Mouse (Mus musculus): Measurements from ENCODE around the gene Pqlc2. TPM values are rescaled to one million over a fixed set of nuclear protein-coding genes. Genes with fewer than 3 reads are reported as not detected.

Pqlc2 gene
- polyA plus RNA-seq, 1 experiment from 2014 or later, result 13.9 TPM

GRCm38 (mm10) chr4:139247966-139248365 lies 62.5 kb downstream of the Pqlc2 start:
- Histone ChIP-seq H3K4me2 (ENCODE audit: low read depth, low read length) (no peak overlapping the region), H3K36me3 (ENCODE audit: control insufficient read depth, insufficient read depth, low read length) (peaks cover 4% of the 10 kb centered on the region), H3K9me3 (ENCODE audit: control insufficient read depth, low read length) (no peaks in the 10 kb centered on the region), H3K9ac (ENCODE audit: low read length) (0 out of 2 replicates have a peak overlapping the region, but pooled peaks have one; percentile 5), H3K4me1 (replicated peaks; ENCODE audit: control insufficient read depth, insufficient read depth, low read length) (peaks cover 48% of the 10 kb centered on the region), H3K27me3 (ENCODE audit: control insufficient read depth, insufficient read depth, low read depth, low read length) (no peaks in the 10 kb centered on the region), H3K27ac (ENCODE audit: low read length) (peak overlapping the region; percentile 95), H3K4me3 (ENCODE audit: low read length) (no peak overlapping the region)
- no peak for ATAC-seq (ENCODE audit: low read depth)
- WGBS, result 50% methylated on average over 7 of the region's 7 CpGs

DNA sequence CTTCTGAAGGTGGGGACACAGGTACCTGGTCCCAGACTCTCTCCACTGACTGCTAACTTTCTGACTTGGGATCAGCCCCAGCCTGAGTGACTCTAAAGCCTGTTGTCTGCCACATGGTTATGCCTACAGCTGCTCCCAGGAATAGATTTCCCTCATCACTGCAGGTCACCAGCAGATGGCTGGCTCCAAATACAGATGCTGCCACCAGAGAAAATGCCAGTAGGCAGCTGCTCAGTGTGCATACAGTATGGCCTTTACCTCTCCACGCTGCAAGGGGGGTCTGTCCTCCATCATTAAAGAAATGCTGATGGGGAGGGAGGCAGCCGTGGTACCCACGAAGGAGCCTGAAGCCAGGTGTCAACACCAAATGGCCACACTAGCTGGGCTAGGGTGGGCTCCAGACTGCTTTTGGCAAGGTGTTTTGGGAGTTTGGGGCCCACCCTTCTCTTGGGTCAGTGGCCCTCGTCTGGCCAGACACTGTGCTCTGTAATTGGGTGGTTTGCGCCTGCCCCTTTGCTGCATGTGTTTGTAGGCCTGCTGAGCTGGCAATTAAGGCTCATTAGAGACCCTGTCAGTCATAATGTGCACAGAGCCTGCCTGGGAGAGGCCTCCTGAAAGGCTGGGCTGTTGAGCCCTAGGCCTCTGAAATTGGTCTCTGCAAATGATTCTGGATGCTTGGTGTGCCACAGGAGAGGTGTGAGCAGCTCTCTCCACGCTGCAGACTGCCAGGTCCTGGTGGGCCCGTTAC lies 64.2 kb downstream of the Pqlc2 start:
- H3K4me1 ChIP-seq (replicated peaks; ENCODE audit: control insufficient read depth, insufficient read depth, low read length), result peaks cover 37% of the 10 kb centered on the region
- H3K27ac ChIP-seq (ENCODE audit: low read length), result no peak overlapping the region
- H3K4me3 ChIP-seq (ENCODE audit: low read length), result no peak overlapping the region
- no peaks in the 10 kb centered on the region for H3K27me3 ChIP-seq (ENCODE audit: control insufficient read depth, insufficient read depth, low read depth, low read length)
- no peak overlapping the region for H3K9ac ChIP-seq (ENCODE audit: low read length)
- 70% methylated on average over 7 of the region's 7 CpGs for WGBS
- no peak for ATAC-seq (ENCODE audit: low read depth)
- no peak overlapping the region for H3K4me2 ChIP-seq (ENCODE audit: low read depth, low read length)
- H3K9me3 ChIP-seq (ENCODE audit: control insufficient read depth, low read length), result no peaks in the 10 kb centered on the region
- peaks cover 11% of the 10 kb centered on the region for H3K36me3 ChIP-seq (ENCODE audit: control insufficient read depth, insufficient read depth, low read length)

GRCm38 (mm10) chr4:139245534-139245933 lies 65.0 kb downstream of the Pqlc2 start:
- no peaks in the 10 kb centered on the region for H3K9me3 ChIP-seq (ENCODE audit: control insufficient read depth, low read length)
- peaks cover 15% of the 10 kb centered on the region for H3K36me3 ChIP-seq (ENCODE audit: control insufficient read depth, insufficient read depth, low read length)
- peaks cover 30% of the 10 kb centered on the region for H3K4me1 ChIP-seq (replicated peaks; ENCODE audit: control insufficient read depth, insufficient read depth, low read length)
- H3K27me3 ChIP-seq (ENCODE audit: control insufficient read depth, insufficient read depth, low read depth, low read length), result no peaks in the 10 kb centered on the region
- H3K27ac ChIP-seq (ENCODE audit: low read length), result no peak overlapping the region
- H3K4me2 ChIP-seq (ENCODE audit: low read depth, low read length), result no peak overlapping the region
- WGBS, result 77% methylated on average over 2 of the region's 2 CpGs
- no peak overlapping the region for H3K9ac ChIP-seq (ENCODE audit: low read length)
- no peak for ATAC-seq (ENCODE audit: low read depth)
- H3K4me3 ChIP-seq (ENCODE audit: low read length), result no peak overlapping the region

DNA sequence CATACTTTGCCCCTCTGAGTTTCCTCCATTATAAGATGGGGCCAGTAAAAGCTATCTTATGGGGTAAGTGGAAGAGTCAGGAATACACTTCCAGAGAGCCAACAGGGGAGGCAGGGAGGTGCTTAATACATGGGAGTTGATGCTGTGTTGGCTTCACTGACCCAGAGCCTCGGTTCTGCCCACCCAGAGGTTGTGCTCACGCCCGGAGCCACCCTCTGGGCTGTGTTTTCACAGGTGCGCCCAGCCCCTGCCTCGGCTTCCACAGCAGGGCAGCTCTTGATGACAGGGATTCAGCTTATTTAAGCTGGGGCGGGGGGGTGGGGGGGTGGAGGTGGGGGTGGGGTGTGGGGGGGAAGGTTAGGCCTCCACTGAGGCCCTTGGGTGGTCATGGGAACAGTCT lies 65.7 kb downstream of the Pqlc2 start:
- no peak for ATAC-seq (ENCODE audit: low read depth)
- peaks cover 24% of the 10 kb centered on the region for H3K4me1 ChIP-seq (replicated peaks; ENCODE audit: control insufficient read depth, insufficient read depth, low read length)
- H3K4me3 ChIP-seq (ENCODE audit: low read length), result no peak overlapping the region
- no peaks in the 10 kb centered on the region for H3K27me3 ChIP-seq (ENCODE audit: control insufficient read depth, insufficient read depth, low read depth, low read length)
- H3K36me3 ChIP-seq (ENCODE audit: control insufficient read depth, insufficient read depth, low read length), result peaks cover 22% of the 10 kb centered on the region
- no peaks in the 10 kb centered on the region for H3K9me3 ChIP-seq (ENCODE audit: control insufficient read depth, low read length)
- H3K9ac ChIP-seq (ENCODE audit: low read length), result no peak overlapping the region
- H3K4me2 ChIP-seq (ENCODE audit: low read depth, low read length), result no peak overlapping the region
- H3K27ac ChIP-seq (ENCODE audit: low read length), result no peak overlapping the region
- WGBS, result 65% methylated on average over 6 of the region's 6 CpGs

GRCm38 (mm10) chr4:139244176-139244575 lies 66.3 kb downstream of the Pqlc2 start:
- Histone ChIP-seq H3K4me3 (ENCODE audit: low read length) (no peak overlapping the region), H3K27me3 (ENCODE audit: control insufficient read depth, insufficient read depth, low read depth, low read length) (no peaks in the 10 kb centered on the region), H3K36me3 (ENCODE audit: control insufficient read depth, insufficient read depth, low read length) (peaks cover 25% of the 10 kb centered on the region), H3K4me1 (replicated peaks; ENCODE audit: control insufficient read depth, insufficient read depth, low read length) (peaks cover 21% of the 10 kb centered on the region), H3K9ac (ENCODE audit: low read length) (no peak overlapping the region), H3K9me3 (ENCODE audit: control insufficient read depth, low read length) (no peaks in the 10 kb centered on the region), H3K4me2 (ENCODE audit: low read depth, low read length) (no peak overlapping the region), H3K27ac (ENCODE audit: low read length) (no peak overlapping the region)
- WGBS, result 75% methylated on average over 3 of the region's 3 CpGs
- no peak for ATAC-seq (ENCODE audit: low read depth)

Small RNA genes within 50 kb of the gene (microRNA-seq; reads per million reads assigned to microRNA genes)
- 0.79 reads per million for gene Gm24245
- gene Gm25732, result not detected

Other genes with a start within 250 kb of the Pqlc2 start
- gene Htr6, start 235.1 kb downstream of the Pqlc2 start, polyA plus RNA-seq (2015; fragmentation: Nextera tagmentation; extraction: Ambion mirVana), result not detected in 2 replicates
- gene Nbl1, start 217.7 kb downstream of the Pqlc2 start, polyA plus RNA-seq (2015; fragmentation: Nextera tagmentation; extraction: Ambion mirVana), result 57.4 and 70.9 TPM in 2 replicates
- gene Minos1, start 179.6 kb downstream of the Pqlc2 start, polyA plus RNA-seq (2015; fragmentation: Nextera tagmentation; extraction: Ambion mirVana), result 548 and 571 TPM in 2 replicates
- 454 and 473 TPM in 2 replicates for gene Capzb, start 117.8 kb downstream of the Pqlc2 start, polyA plus RNA-seq (2015; fragmentation: Nextera tagmentation; extraction: Ambion mirVana)
- gene Akr7a5, start within 50 bp of the Pqlc2 start, polyA plus RNA-seq (2015; fragmentation: Nextera tagmentation; extraction: Ambion mirVana), result 94.9 and 95.0 TPM in 2 replicates
- 89.6 and 89.8 TPM in 2 replicates for gene Mrto4, start 41.9 kb upstream of the Pqlc2 start, polyA plus RNA-seq (2015; fragmentation: Nextera tagmentation; extraction: Ambion mirVana)
- 32.9 and 33.5 TPM in 2 replicates for gene Emc1, start 41.9 kb upstream of the Pqlc2 start, polyA plus RNA-seq (2015; fragmentation: Nextera tagmentation; extraction: Ambion mirVana)
- 57.7 and 59.4 TPM in 2 replicates for gene Ubr4, start 41.9 kb upstream of the Pqlc2 start, polyA plus RNA-seq (2015; fragmentation: Nextera tagmentation; extraction: Ambion mirVana)
- 2.9 and 3.7 TPM in 2 replicates for gene Iffo2, start 219.8 kb upstream of the Pqlc2 start, polyA plus RNA-seq (2015; fragmentation: Nextera tagmentation; extraction: Ambion mirVana)

Measured in lung, embryonic 16.5 days (tissue).